Mouse (Mus musculus) B cell, adult 2 months (primary cell): ENCODE data around the gene Izumo4.

ENCODE experiments used
- DNase-seq, 2 experiments: peaks; one replicate each; pipeline ENCODE4 v3.0.0; 2022

Gene Izumo4

GRCm38 (mm10) chr10:80669737-80670485 is 32.1 kb upstream of the Izumo4 start:
- no peak for DNase-seq

GRCm38 (mm10) chr10:80670531-80670930 is 31.5 kb upstream of the Izumo4 start:
- no peak for DNase-seq

GRCm38 (mm10) chr10:80671251-80671650 is 30.7 kb upstream of the Izumo4 start:
- no peak for DNase-seq

- DNase-seq: no peak
Measured at GRCm38 (mm10) chr10:80671936-80672690, 29.9 kb upstream of the Izumo4 start.

DNA sequence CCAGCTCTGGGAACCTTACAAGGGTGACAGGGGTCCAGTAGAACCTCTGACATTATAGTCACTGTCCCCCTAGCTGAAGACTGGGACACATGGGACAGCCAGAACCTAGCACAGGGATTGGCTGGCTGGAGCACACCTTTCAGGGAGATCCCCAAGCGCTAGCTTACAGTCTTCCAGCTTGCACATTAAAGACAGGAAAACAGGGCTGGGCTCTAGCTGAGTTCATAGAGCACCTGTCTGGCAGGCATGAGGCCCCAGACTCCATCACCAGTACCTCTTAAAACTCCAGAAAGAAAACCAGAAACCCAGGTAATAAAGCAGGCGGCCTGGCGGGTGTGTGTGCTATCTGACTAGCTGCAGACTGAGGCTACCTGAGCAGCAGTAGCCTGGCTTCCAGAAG is 28.3 kb upstream of the Izumo4 start:
- DNase-seq: no peak

DNA sequence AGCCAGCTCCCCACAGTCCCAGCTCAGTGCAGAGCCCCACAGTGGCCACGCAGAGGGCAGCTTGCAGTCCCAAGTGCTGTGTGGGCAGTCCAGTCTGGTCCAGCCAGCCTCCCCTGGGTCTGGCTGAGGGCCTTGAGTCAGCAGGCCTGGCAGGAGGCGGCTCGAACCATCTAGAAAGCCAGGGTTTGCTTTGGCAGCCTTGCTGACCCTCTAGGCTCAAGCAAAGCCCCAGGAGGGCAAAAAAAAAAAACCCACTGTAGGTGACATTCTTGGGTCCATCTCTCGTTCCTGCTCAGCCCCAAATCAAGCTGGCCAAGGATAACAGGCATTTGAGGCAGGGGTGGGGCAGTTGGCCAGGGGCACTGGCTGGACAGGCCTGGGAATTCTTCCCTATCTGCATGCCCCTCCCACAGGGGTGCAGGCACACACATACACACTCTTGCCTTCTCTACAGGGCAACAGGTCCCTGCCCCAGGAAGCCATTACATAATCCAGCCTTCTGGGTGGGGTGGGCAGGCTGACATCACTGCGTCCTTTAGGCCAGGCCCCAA is 27.7 kb upstream of the Izumo4 start:
- DNase-seq: no peak

- no peak for DNase-seq
Measured at GRCm38 (mm10) chr10:80674851-80675404, 27.1 kb upstream of the Izumo4 start.

GRCm38 (mm10) chr10:80675405-80676197 is 26.4 kb upstream of the Izumo4 start:
- peak in 1 of 2 experiments; percentile 30 for DNase-seq

DNA sequence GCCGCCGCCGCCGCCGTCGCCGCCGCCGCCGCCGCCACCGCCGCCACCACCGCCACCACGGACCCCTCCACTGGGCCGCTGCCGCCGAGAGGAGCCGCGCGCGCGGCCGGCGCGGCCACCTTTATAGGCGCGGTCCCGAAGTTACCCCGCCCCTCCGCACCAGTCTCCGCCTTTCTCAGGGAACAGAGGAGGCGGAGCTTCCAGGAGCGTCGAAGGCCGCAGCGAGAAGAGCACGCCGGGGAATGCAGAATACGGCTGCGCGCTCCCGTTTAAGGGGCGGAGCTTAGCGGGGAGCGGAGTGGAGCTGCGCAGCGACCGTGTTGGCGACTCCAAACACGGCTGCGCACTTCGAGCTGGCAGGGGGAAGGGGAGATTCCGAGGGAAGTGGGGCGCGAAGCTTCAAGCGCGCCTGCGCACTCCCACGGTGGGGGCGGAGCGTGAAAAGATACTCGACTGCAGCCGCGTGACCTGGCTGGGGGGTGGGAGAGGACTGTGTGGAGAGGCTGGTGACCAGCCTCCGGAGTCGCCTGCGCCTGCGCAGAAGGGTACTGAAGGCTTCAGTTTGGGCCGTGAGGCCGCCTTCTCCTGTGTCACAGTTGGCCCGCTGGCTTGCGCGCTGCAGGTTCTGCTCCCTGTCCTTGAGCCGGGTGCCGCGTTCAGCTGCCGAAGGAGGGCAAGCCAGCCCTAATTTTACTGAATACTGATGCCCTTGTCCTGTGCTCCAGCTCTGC is 25.6 kb upstream of the Izumo4 start:
- DNase-seq: peak; percentile 99

GRCm38 (mm10) chr10:80677128-80677875 is 24.7 kb upstream of the Izumo4 start:
- peak in 1 of 2 experiments; percentile 65 for DNase-seq

GRCm38 (mm10) chr10:80677942-80678436 is 24.0 kb upstream of the Izumo4 start, which contains the start of gene Mknk2:
TSS of gene Mknk2 (minus strand) at chr10:80678112.
- peak; percentile 82 for DNase-seq

GRCm38 (mm10) chr10:80678601-80679377 is 23.2 kb upstream of the Izumo4 start:
- peak; percentile 50 to 58 for DNase-seq

GRCm38 (mm10) chr10:80679556-80680259 is 22.3 kb upstream of the Izumo4 start:
- DNase-seq: no peak

DNA sequence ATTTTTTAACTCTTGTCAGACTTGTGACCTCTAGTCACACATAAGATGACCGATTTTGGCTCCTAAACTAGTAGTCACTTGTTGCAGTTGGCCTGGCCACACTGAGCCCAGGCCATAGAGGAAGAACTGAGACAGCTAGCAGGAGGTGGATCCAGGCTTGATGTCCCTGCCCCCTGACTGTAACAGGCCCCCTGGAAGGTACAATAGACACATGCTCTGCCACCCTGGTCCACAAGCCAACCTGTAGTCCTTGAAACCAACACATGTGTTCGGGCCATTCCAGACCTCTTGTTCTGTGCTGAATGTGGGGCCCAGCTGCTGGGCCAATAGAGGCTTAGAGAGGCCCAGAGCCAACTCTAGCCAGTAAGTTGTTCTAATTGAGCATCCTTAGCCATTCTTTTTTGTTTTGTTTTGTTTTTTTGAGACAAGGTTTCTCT is 21.7 kb upstream of the Izumo4 start:
- DNase-seq: no peak

DNA sequence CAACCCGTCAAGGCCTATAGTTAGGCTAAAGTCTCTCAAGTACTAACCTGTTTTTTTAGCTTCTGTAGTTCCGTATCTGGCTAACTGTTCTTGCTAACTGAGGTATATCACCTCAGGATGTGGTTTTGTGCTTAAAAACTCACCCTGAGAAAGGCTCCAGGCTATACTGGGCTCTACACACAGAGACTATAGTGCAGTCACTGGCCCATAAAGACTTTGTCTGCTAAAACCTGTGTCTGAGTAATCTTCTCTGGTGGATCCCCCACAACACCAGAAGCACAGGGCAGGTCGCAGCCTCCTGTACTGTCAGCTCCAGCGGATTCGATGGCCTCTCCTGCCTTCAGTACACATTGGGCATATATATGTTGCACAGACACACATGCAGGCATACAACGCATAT is 20.0 kb upstream of the Izumo4 start:
- DNase-seq: peak; percentile 71 to 74

- no peak for DNase-seq
Measured at GRCm38 (mm10) chr10:80683647-80684046, 18.3 kb upstream of the Izumo4 start.

DNA sequence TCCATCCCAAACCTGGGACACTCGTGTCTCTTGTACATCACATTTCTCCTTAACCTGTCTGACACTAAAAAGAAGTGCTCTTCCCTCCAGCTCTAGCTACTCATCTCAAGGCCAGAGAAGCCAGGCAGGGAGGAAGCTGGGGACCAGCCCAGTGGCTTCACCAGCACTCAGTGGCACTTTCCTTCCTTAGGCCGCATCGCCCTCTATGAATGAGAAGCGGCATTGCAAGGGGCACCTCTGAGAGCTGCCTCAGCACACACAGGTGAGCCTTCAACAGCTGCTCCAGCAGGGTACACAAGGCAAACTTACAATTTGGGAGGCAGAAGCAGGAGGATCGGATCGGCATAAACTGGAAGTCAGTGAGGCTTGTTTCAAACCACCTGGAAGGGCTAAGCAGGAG is 17.8 kb upstream of the Izumo4 start:
- DNase-seq: peak; percentile 84 to 86

- no peak for DNase-seq
Measured at GRCm38 (mm10) chr10:80684984-80685383, 17.0 kb upstream of the Izumo4 start.

- no peak for DNase-seq
Measured at GRCm38 (mm10) chr10:80686617-80687016, 15.4 kb upstream of the Izumo4 start.
